Mouse (Mus musculus) heart, postnatal 25 days (tissue): ENCODE measurements around the gene Gal3st4. TPM values are rescaled to one million over a fixed set of nuclear protein-coding genes. Genes with fewer than 3 reads are reported as not detected.
"Not testable (repeated sequence)": the region's sequence is repeated elsewhere in the genome, so short reads cannot be mapped to it uniquely, and the experiment has no call there.

Experiments used
- DNase-seq: peaks from one replicate; pipeline ENCODE4 v3.0.0; 2022; ENCODE audit warnings: low spot score
- intact Hi-C: fragments of 180-260 bp; cut with DNase I; formaldehyde crosslinking; loops from one replicate; pipeline ENCODE4 v1.15.1; 2025
- total RNA-seq, 2 experiments: library from RNA; stranded (reverse); gene quantifications; 2 replicates each; pipeline ENCODE4 v1.2.3; 2021

The Gal3st4 gene
- total RNA-seq, 2 experiments from 2014 or later = 0.14 to 0.26 TPM

DNA sequence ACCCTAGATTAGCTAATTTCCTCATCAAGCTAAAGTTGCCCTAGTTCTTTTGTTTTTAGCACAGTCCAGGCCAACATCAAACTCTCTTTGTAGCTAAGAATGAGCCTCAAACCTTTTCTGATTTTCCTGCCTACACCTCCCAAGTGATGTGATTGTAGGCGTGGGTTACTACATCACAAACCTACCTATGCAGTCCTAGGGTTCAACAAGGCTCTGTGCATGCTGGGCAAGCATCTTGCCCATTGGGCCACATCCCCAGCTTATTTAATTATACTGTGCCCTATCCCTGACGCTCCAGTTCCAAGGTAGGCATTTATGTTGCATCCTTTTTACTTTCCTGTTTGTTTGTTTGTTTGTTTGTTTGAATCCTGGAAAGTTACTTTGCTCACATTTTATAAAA is 46.9 kb downstream of the Gal3st4 start, which contains the start of gene Nxpe5:
Gene Nxpe5 (plus strand): TSS at position 199 of the 400 bp plus-strand sequence.
- intact Hi-C loops = no loop called here
- no peak for DNase-seq

DNA sequence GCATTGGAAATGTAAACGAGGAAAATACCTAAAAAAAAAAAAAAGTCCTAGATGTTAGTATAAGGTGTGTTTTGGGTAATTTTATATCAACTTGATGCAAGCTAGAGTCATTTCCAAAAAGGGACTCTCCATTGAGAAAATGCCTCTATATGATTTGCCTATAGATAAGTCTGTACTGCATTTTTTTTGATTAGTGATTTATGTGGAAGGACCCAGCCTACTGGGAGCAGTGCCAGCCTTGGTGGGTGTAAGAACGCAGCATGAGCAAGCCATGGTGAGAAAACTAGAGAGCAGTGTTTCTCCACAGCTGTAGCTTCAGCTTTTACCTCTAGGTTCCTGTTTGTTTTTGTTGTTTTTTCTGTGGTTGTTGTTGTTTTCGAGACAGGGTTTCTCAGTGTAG is 49.4 kb downstream of the Gal3st4 start:
- no peak for DNase-seq
- intact Hi-C loops = no loop called here

DNA sequence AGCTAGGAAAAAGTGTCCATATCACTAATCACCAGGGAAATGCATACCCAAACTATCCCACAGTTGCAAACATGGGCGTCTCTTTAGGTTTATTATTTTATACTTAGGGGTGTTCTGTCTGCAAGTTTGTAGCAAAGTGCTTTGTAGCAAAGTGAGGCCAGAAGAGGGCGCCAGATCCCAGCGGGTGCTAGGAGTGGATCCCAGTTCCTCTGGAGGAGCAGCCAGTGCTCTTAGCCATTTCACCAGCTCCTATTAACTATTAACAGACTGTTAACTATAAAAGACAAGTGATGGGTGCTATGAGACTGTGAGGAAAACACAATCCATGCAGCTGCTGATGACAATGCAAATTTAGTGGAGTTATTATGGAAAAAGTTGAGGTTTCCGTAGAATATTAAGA is 50.5 kb downstream of the Gal3st4 start:
- DNase-seq = peak; percentile 20
- intact Hi-C loops = no loop called here

DNA sequence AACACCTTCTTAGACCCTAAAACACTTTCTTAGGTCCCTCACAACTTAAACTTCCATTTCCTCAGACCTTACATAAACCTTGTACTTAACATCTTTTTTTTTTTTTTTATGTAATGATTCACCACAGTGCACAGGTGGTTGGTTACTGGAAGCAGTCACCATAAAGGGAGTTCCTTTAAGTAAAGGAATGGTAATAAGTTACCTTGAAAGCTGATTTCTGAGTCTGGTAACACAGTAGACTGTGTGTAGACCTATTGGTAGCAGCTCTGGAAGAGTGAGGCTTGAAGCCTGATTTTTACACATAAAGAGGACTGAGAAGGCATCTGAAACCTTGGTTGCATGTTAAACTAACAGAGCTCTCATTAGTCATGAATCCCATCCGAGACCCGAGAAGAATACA is 52.8 kb downstream of the Gal3st4 start:
- intact Hi-C loops = loop anchor here (10.0 kb wide), 1 partner anchor 235 kb away; no protein-coding TSS in a partner anchor
- no peak for DNase-seq

DNA sequence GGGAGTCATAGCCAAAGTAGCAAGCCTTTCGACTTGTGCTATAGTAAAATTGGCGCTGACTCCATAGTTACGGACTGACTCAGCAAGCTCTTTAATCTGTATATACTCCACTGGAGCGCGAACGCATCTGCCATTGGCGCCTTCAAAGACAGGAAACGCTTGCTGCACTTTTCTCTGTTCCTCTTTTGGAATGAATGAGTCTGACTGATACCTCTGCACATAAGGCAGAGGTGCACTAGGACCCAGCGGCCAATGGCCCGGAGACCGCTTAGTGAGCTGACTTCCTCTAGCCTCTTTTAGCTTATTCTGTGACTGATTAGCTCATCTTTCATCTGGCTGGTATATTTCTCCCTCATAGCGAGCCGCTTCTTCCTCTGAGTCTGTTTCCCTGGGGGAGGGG is 56.0 kb downstream of the Gal3st4 start:
- intact Hi-C loops = loop anchor here (10.0 kb wide), 1 partner anchor 238 kb away; no protein-coding TSS in a partner anchor

More for the DNA sequence above, 56.0 kb downstream of the Gal3st4 start:
- not testable (repeated sequence) for DNase-seq

Other genes starting within 250 kb of the Gal3st4 start
- gene Smok3c, start 219.6 kb downstream of the Gal3st4 start, total RNA-seq = not detected
- gene Zkscan1, start 187.8 kb downstream of the Gal3st4 start, total RNA-seq = 10 to 100 TPM; 14.3 to 16.2 TPM
- 10 to 100 TPM; 10.5 to 13.2 TPM for gene Zscan21, start 155.9 kb downstream of the Gal3st4 start, total RNA-seq
- 10 to 100 TPM in 1 of 2 experiments, 1 to 10 TPM in 1; 9.6 to 11.0 TPM for gene Zfp113, start 117.1 kb downstream of the Gal3st4 start, total RNA-seq
- 100 to 1,000 TPM; 124 to 126 TPM for gene Cops6, start 111.8 kb downstream of the Gal3st4 start, total RNA-seq
- gene Ap4m1, start 100.8 kb downstream of the Gal3st4 start, total RNA-seq = 1 to 10 TPM; 8.9 to 9.3 TPM
- 10 to 100 TPM; 11.2 to 11.9 TPM for gene Mcm7, start 100.4 kb downstream of the Gal3st4 start, total RNA-seq
- 10 to 100 TPM; 29.9 to 32.9 TPM for gene Taf6, start 85.4 kb downstream of the Gal3st4 start, total RNA-seq
- gene Cnpy4, start 85.4 kb downstream of the Gal3st4 start, total RNA-seq = 1 to 10 TPM; 5.9 to 7.1 TPM
- gene Mblac1, start 78.5 kb downstream of the Gal3st4 start, total RNA-seq = 1 to 10 TPM; 2.6 to 2.8 TPM
- 1 to 10 TPM in 1 of 2 experiments, under 1 TPM in 1; 0.96 to 1.2 TPM for gene Nxpe5, start 46.9 kb downstream of the Gal3st4 start, total RNA-seq
- gene Lamtor4, start 17.4 kb downstream of the Gal3st4 start, total RNA-seq = 10 to 100 TPM; 55.3 to 61.0 TPM
- 1 to 10 TPM; 3.1 to 3.8 TPM for gene BC037034, start 8.8 kb downstream of the Gal3st4 start, total RNA-seq
- not detected for gene Gm43720, start 7.1 kb upstream of the Gal3st4 start, total RNA-seq
- gene Gpc2, start 7.2 kb upstream of the Gal3st4 start, total RNA-seq = under 1 TPM; 0.08 to 0.18 TPM
- gene Stag3, start 7.4 kb upstream of the Gal3st4 start, total RNA-seq = not detected
- not detected for gene Pvrig, start 69.1 kb upstream of the Gal3st4 start, total RNA-seq
- gene Zfp157, start 168.6 kb upstream of the Gal3st4 start, total RNA-seq = 1 to 10 TPM; 5.4 to 7.2 TPM